Mouse (Mus musculus) monocyte, adult 2 months (primary cell): ENCODE measurements around the gene Gbp5.

ENCODE experiments used
- DNase-seq, 2 experiments: peaks; one replicate each; pipeline ENCODE4 v3.0.0; 2022; ENCODE audit warnings: low spot score in 2 of 2, low read depth in 1 of 2

Gbp5 gene

DNA sequence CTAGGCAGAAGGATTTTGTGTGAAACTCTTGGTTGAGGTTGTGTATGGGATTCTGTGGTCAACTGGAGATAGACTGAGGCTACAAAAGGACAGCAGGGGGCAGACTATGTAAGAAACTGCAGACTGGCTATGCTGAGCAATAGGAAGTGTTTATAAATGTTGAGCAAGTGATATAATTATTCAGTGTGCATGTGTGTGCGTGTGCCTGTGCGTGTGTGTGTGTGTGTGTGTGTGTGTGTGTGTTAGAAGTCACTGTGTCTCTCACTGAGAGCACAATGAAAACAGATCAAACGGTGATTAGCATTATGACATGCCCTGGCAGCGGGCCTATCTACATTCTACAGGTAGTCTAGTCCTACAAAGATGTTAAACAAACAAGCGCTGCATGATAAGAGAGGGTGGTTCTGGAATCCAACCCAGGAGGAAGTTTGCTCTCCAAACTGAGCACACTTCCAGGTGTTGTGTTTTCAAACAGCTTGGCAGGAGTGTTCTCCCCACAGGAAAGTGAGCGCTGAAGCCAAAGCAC is at the start of gene Gbp5:
Gene Gbp5, plus strand, starts transcription at position 443 of the 526 bp plus-strand sequence.
- DNase-seq = peak in 1 of 2 experiments; percentile 28

DNA sequence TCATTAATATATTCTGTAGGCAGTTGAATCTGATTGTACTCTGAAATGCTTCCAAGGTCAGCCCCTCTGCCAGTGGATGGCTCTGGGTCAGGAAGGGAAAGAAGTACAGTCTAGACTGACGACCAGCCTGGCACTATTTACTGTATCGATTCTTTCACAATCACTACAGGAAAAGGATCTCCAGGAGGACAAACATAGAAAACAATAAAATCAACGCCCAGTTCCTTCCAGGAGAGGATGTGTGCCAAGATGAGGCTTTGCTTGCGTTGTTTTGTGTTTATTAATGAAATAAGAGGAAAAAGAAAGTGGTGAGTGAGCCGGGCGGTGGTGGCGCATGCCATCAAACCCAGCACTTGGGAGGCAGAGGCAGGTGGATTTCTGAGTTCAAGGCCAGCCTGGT is 39.6 kb upstream of the Gbp5 start:
- no peak for DNase-seq

- no peak for DNase-seq
Observed at GRCm38 (mm10) chr3:142459241-142459640, 34.5 kb upstream of the Gbp5 start.

GRCm38 (mm10) chr3:142462764-142463751 is 30.7 kb upstream of the Gbp5 start:
- DNase-seq = no peak

GRCm38 (mm10) chr3:142474349-142474983 is 19.3 kb upstream of the Gbp5 start:
- DNase-seq = no peak

- no peak for DNase-seq
Observed at GRCm38 (mm10) chr3:142475913-142476312, 17.9 kb upstream of the Gbp5 start.

GRCm38 (mm10) chr3:142477866-142478265 is 15.9 kb upstream of the Gbp5 start:
- no peak for DNase-seq

- DNase-seq = no peak
Observed at GRCm38 (mm10) chr3:142478360-142478759, 15.4 kb upstream of the Gbp5 start.

- DNase-seq = peak in 1 of 2 experiments; percentile 36
Observed at GRCm38 (mm10) chr3:142490465-142490864, 3.3 kb upstream of the Gbp5 start.

DNA sequence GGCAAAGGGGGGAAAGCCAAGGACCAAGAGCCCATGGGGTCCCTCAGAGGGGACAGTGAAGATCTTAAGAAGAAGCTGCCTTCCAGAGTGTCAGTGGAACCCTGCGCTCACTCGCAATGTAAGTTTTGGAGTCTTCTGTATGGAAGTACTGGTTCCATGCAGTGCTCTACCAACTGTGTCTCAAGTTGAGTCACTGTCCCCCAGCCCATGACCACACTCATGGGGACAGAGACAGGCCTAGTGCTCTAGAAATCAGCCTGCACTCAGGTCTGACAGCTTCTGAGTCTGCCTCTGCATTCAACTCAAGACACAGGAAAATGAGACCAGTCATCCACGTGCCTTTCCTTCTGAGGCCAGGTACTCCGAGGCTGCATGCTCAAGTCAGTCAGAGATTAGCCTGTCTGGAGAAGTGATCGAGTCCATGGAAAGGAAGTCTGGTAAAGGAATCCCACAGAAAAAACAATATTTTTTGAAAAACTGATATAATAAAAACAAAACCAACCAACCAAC is 1.4 kb downstream of the Gbp5 start:
- DNase-seq = no peak

GRCm38 (mm10) chr3:142496113-142497101 is 2.6 kb downstream of the Gbp5 start:
- no peak for DNase-seq

GRCm38 (mm10) chr3:142497123-142497841 is 3.5 kb downstream of the Gbp5 start:
- DNase-seq = no peak

DNA sequence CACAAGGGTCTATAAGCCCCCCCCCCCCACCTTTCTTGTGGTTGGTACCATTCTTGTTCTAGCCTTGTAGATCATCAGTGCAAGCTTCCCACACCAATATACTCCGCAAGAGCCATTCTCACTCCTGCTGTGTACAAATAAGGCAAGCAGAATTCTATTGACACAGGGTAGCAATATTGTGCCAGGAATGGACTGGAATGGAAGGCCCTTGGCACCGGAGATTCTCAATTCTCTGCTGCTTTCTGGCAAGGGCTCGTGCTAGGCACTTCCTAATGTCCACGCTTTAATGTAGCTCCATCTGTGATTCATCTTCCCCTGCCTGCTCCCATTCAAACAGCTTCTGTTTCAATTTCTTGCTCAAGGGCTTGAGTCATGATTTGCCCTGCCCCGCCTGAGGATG is 5.2 kb downstream of the Gbp5 start:
- DNase-seq = no peak

- DNase-seq = no peak
Observed at GRCm38 (mm10) chr3:142528116-142528515, 34.3 kb downstream of the Gbp5 start.

DNA sequence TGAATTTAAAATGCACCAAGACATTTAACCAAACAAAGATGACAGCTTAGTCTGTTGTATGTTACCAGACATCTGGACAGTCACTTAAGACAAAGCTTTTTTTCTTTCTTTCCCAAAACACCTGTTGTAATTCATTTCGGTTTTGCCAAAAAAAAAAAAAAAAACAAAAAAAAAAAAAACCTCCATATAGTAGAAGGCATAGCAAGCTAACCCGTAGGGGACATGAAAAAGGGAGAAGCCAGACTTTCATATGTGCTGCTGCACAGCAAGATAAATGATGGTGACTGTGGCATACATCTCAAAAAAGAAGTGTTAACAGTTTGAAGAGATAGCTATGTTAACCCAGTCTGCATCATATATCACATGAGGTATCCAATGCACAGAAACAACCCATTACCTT is 35.8 kb downstream of the Gbp5 start:
- no peak for DNase-seq

DNA sequence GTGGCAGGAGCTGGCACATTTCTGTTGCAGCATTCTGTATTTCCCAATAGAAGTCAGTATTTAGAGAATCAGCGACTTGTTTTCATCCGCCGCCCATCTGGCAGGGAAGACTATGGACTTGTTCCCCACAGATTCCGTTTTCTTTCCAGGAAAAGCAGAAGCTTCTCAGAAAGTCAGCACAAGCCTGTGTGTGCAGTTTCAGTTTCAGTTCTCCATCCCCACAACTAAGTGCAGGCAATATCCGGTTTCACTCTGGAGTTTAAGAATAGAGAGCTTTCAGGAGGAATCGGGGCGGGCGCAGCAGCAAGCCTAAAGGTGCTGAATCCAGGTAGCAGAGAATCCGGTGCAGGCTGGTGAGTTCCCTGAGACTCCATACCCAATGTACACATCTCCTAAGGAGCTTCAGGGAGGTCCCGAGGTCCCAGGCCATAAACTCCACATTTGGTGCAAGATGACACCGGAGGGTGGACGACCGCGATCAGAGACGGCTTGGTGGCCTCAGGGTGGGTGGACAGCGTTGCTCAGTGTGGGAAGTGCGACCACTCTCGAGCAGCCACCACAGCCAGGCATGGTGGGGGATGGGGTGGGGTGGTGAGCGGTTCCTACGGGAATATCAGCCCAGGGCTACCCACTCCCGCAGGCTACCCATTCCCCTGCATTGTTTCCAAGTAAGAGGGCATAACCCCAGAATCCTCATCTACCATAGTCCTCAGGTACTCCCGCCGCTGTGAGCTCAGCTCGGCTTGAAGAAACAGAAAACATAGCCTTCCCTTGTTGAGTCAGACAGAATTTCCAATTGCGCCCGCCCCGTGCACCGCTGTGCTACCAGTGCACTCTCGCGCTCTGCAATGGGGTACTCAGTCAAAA is 36.5 kb downstream of the Gbp5 start, which contains the start of gene Gbp7:
Gene Gbp7, plus strand, starts transcription at position 256 of the 867 bp plus-strand sequence.
- peak; percentile 37 to 64 for DNase-seq

GRCm38 (mm10) chr3:142531595-142531994 is 37.8 kb downstream of the Gbp5 start:
- no peak for DNase-seq

GRCm38 (mm10) chr3:142533185-142533584 is 39.4 kb downstream of the Gbp5 start:
- no peak for DNase-seq

GRCm38 (mm10) chr3:142535667-142536066 is 41.9 kb downstream of the Gbp5 start:
- no peak for DNase-seq
